Mouse (Mus musculus): ENCODE results near the gene Sds. TPM values are rescaled to one million over a fixed set of nuclear protein-coding genes. Genes with fewer than 3 reads are reported as not detected.

The Sds gene
- polyA plus RNA-seq, 1 experiment from 2014 or later: not detected

DNA sequence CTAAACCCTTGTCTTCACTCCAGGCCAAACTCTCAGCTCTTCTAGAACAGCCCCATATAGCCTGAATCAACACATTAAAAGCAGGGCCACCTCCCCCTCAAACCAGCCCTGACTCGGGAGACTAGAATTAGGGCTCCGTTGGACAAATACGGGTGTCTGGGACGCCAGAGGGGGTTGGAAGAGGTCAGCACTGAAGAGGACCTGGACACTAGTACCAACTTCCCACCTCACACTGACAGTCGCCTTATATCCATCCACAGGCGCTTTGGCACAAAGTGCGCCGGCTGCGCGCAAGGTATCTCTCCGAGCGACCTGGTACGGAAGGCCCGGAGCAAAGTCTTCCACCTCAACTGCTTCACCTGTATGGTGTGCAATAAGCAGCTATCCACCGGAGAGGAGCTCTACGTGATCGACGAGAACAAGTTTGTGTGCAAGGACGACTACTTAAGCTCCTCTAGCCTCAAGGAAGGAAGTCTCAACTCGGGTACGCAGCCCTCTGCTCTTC, 42.0 kb upstream of the Sds start:
- H3K9ac ChIP-seq: no peak overlapping the region
- peaks cover 100% of the 10 kb centered on the region for H3K27me3 ChIP-seq
- H3K4me2 ChIP-seq: no peak overlapping the region
- WGBS: 5% methylated on average over 21 of the region's 21 CpGs
- H3K4me3 ChIP-seq: no peak overlapping the region
- no peak overlapping the region for H3K27ac ChIP-seq
- H3K36me3 ChIP-seq: no peaks in the 10 kb centered on the region
- ATAC-seq (replicated peaks; ENCODE audit: insufficient number of reproducible peaks, insufficient read depth, low FRiP score, low read depth): no peak
- peaks cover 25% of the 10 kb centered on the region for H3K4me1 ChIP-seq (replicated peaks)
- no peaks in the 10 kb centered on the region for H3K9me3 ChIP-seq (replicated peaks)

GRCm38 (mm10) chr5:120435006-120435681, 41.2 kb upstream of the Sds start:
- H3K27ac ChIP-seq: no peak overlapping the region
- H3K4me2 ChIP-seq: peak overlapping the region; percentile 76; the same call in 1 of the 2 replicates
- no peaks in the 10 kb centered on the region for H3K36me3 ChIP-seq
- peaks cover 100% of the 10 kb centered on the region for H3K27me3 ChIP-seq
- peak overlapping the region; percentile 48; the same call in 1 of the 2 replicates for H3K4me3 ChIP-seq
- peaks cover 33% of the 10 kb centered on the region for H3K4me1 ChIP-seq (replicated peaks)
- WGBS: under 1% methylated on average over 44 of the region's 44 CpGs
- H3K9ac ChIP-seq: no peak overlapping the region
- ATAC-seq (replicated peaks; ENCODE audit: insufficient number of reproducible peaks, insufficient read depth, low FRiP score, low read depth): no peak
- no peaks in the 10 kb centered on the region for H3K9me3 ChIP-seq (replicated peaks)

DNA sequence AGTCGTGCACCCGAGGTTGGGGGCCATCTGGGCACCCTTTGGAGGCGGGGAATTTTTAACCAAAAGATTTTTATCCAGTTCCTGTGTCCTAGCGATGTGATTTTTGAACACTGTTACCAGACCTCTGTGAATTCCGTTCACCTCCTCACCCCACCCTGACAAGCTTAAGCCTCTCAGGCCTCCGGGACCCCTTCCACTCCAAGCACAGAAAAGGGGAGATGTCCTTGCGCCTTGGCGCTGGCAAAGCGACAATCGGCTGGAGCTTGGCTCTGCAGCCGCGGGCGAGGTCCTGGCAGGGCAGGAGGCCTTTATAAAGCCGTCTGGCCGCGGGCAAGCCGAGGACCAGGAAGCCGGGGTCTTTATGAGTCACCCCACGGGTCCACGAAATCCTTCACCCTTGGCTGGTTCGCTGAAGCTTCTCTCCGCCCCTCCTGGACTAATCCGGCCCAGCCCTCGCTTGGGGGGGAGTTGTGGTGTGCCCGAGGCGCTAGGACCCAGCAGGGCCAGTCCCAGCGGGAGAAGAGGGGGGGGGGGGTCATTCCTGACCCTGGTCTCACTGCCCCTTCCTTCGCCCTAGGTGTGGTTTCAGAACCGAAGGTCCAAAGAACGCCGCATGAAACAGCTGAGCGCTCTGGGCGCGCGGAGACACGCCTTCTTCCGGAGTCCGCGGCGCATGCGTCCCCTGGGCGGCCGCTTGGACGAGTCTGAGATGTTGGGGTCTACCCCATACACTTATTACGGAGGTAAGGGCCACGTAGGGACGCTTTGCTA, 40.4 kb upstream of the Sds start:
- WGBS: under 1% methylated on average over 47 of the region's 47 CpGs
- H3K4me2 ChIP-seq: peak overlapping the region; percentile 76
- H3K27me3 ChIP-seq: peaks cover 98% of the 10 kb centered on the region
- peak overlapping the region; percentile 48 for H3K4me3 ChIP-seq
- peaks cover 36% of the 10 kb centered on the region for H3K4me1 ChIP-seq (replicated peaks)
- H3K36me3 ChIP-seq: no peaks in the 10 kb centered on the region
- no peak overlapping the region for H3K9ac ChIP-seq
- H3K27ac ChIP-seq: no peak overlapping the region
- no peak for ATAC-seq (replicated peaks; ENCODE audit: insufficient number of reproducible peaks, insufficient read depth, low FRiP score, low read depth)
- no peaks in the 10 kb centered on the region for H3K9me3 ChIP-seq (replicated peaks)

- Histone ChIP-seq H3K36me3 (no peaks in the 10 kb centered on the region), H3K9ac (no peak overlapping the region), H3K4me2 (no peak overlapping the region), H3K27ac (no peak overlapping the region), H3K9me3 (replicated peaks) (no peaks in the 10 kb centered on the region), H3K27me3 (peaks cover 93% of the 10 kb centered on the region), H3K4me1 (replicated peaks) (peaks cover 31% of the 10 kb centered on the region), H3K4me3 (0 out of 2 replicates have a peak overlapping the region, but pooled peaks have one; percentile 2)
- WGBS: under 1% methylated on average over 18 of the region's 18 CpGs
- no peak for ATAC-seq (replicated peaks; ENCODE audit: insufficient number of reproducible peaks, insufficient read depth, low FRiP score, low read depth)
These were observed 39.3 kb upstream of the Sds start for GRCm38 (mm10) chr5:120436885-120437495.

- no peak overlapping the region for H3K27ac ChIP-seq
- H3K36me3 ChIP-seq: no peaks in the 10 kb centered on the region
- H3K4me1 ChIP-seq (replicated peaks): peaks cover 31% of the 10 kb centered on the region
- H3K9me3 ChIP-seq (replicated peaks): no peaks in the 10 kb centered on the region
- no peak for ATAC-seq (replicated peaks; ENCODE audit: insufficient number of reproducible peaks, insufficient read depth, low FRiP score, low read depth)
- no peak overlapping the region for H3K9ac ChIP-seq
- no peak overlapping the region for H3K4me2 ChIP-seq
- WGBS: 2% methylated on average over 17 of the region's 17 CpGs
- peak overlapping the region; percentile 15; the same call in 1 of the 2 replicates for H3K4me3 ChIP-seq
- peaks cover 93% of the 10 kb centered on the region for H3K27me3 ChIP-seq
These were observed 38.8 kb upstream of the Sds start for GRCm38 (mm10) chr5:120437539-120437938.

DNA sequence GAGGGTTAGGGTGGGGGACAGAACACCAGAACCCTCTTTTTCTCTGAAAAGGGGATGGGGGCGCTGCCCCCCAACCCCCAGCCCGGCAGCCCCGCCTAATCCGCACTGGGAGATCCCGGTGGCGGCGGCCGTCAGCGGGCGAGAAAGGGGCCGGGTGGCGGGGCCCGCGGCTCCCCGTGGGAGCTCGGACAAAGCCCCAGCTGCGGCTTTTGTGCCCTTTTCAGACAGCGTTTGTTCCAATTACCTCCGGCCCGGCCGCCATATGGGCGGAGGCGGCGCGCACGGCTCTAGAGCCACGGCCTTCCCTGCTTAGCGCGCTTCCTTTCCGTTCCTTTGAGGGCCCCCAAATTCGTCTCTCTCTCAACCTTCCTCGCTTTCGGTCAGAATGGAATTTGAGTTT, 38.3 kb upstream of the Sds start:
- no peaks in the 10 kb centered on the region for H3K9me3 ChIP-seq (replicated peaks)
- peaks cover 31% of the 10 kb centered on the region for H3K4me1 ChIP-seq (replicated peaks)
- WGBS: under 1% methylated on average over 33 of the region's 33 CpGs
- peak overlapping the region; percentile 36 for H3K4me2 ChIP-seq
- no peak overlapping the region for H3K27ac ChIP-seq
- no peak overlapping the region for H3K9ac ChIP-seq
- no peak for ATAC-seq (replicated peaks; ENCODE audit: insufficient number of reproducible peaks, insufficient read depth, low FRiP score, low read depth)
- peaks cover 93% of the 10 kb centered on the region for H3K27me3 ChIP-seq
- H3K36me3 ChIP-seq: no peaks in the 10 kb centered on the region
- peak overlapping the region; percentile 15 for H3K4me3 ChIP-seq

DNA sequence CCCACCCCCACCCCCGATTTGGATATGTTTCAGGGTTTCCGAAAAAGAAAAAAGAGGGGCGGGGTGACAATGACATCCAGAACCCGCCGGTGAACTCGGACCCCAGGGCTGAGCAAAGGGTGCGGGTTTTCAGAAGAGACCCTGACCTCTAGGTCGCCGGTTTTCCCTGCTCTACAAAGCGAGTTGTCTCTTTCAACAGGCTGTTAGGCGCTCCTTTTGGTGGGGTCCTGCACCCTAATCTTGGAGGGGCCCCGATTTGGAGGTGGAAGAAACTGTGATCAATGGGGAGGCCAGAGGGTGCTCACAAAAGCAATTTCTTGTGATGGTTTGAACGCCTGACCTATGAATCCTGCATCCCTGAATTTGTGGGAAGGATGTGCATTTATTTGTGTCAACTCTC, 37.9 kb upstream of the Sds start:
- H3K9me3 ChIP-seq (replicated peaks): no peaks in the 10 kb centered on the region
- no peaks in the 10 kb centered on the region for H3K36me3 ChIP-seq
- H3K9ac ChIP-seq: no peak overlapping the region
- H3K27ac ChIP-seq: no peak overlapping the region
- no peak overlapping the region for H3K4me2 ChIP-seq
- H3K27me3 ChIP-seq: peaks cover 93% of the 10 kb centered on the region
- ATAC-seq (replicated peaks; ENCODE audit: insufficient number of reproducible peaks, insufficient read depth, low FRiP score, low read depth): no peak
- H3K4me3 ChIP-seq: no peak overlapping the region
- peaks cover 31% of the 10 kb centered on the region for H3K4me1 ChIP-seq (replicated peaks)
- WGBS: under 1% methylated on average over 13 of the region's 13 CpGs

DNA sequence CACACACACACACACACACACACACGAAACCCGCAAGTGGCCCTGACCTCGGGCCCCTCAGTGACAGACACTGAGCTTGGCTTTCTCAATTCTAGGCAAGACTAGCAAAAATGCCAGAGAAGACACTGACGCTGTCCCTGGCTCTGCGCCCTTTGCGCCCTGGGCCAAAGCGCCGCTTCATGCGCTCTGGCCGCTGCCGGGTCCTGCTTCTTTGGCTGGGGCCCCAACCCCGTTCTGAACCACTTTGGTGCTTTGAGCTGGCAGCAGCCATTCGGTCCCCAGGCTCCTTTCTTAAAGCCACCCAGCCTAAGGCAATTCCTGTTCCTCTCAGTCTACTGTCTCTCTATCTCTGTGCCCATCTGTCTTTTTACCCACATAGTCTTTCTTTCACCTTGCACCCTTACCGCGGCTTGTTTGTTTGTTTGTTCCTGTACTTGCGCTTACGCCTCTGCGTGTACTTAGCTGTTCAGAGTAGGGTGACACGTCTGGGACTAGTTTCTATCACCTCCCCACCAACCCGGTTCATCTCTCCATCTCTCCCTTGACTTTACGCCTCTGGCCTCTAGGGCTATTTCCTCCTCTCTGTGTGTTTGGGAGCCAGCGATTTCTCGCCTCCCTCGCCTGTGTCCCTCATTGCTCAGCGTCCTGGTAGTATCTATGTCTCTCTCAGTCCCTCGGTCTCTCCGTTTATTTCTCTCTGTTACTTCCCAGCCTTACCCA, 37.2 kb upstream of the Sds start:
- Histone ChIP-seq H3K36me3 (no peaks in the 10 kb centered on the region), H3K27me3 (peaks cover 93% of the 10 kb centered on the region), H3K27ac (no peak overlapping the region), H3K4me1 (replicated peaks) (peaks cover 31% of the 10 kb centered on the region), H3K9me3 (replicated peaks) (no peaks in the 10 kb centered on the region), H3K4me3 (peak overlapping the region; percentile 47), H3K9ac (no peak overlapping the region), H3K4me2 (peak overlapping the region; percentile 68)
- 2% methylated on average over 27 of the region's 27 CpGs for WGBS
- no peak for ATAC-seq (replicated peaks; ENCODE audit: insufficient number of reproducible peaks, insufficient read depth, low FRiP score, low read depth)

DNA sequence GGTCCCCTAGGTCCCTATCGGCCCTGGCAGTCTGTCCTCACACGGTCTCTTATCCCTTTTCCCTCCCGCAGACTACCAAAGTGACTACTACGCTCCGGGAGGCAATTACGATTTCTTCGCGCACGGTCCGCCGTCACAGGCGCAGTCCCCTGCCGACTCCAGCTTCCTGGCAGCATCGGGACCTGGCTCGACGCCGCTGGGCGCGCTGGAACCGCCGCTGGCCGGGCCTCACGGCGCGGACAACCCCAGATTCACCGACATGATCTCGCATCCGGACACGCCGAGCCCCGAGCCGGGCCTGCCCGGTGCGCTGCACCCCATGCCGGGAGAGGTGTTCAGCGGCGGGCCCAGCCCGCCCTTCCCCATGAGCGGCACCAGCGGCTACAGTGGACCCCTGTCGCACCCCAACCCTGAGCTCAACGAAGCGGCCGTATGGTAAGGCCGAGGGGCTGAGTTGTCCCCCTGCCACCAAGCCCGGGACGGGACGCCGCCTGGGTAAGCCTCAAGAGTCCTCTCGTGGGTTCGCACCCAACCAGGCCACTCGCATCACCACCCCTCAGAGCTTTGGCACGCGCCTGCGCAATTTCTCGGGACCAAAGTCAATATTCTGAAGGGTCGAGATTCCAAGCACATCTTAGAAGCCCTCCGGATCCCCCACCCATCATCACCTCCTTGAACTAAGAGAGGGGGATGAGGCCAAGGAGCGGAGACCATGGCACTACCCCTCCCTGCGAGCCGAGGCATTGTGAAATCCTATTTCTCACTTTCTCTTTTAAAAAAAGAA, 36.2 kb upstream of the Sds start:
- Histone ChIP-seq H3K4me3 (peak overlapping the region; percentile 47), H3K9ac (0 out of 2 replicates have a peak overlapping the region, but pooled peaks have one; percentile 6), H3K4me1 (replicated peaks) (peaks cover 31% of the 10 kb centered on the region), H3K9me3 (replicated peaks) (no peaks in the 10 kb centered on the region), H3K36me3 (no peaks in the 10 kb centered on the region), H3K27ac (no peak overlapping the region), H3K27me3 (peaks cover 89% of the 10 kb centered on the region), H3K4me2 (peak overlapping the region; percentile 68)
- ATAC-seq (replicated peaks; ENCODE audit: insufficient number of reproducible peaks, insufficient read depth, low FRiP score, low read depth): no peak
- WGBS: 1% methylated on average over 61 of the region's 61 CpGs

DNA sequence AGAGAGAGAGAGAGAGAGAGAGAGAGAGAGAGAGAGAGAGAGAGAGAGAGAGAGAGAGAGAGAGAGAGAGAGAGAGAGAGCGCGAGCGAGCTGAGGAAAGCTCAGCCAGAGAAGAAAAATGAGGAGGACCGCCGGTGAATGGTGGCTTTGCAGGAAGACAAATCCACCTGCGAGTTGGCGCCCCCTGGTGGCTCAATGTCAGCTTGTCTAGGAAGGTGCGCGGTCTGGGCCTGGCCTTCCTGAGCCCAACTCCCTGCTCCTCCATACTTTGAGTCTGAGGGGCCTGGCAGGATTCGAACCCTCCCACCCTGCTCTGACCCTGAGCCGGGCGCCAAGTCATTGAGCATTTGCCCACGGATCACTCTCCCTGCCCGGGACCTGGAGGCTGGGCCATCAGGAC, 35.6 kb upstream of the Sds start:
- Histone ChIP-seq H3K27me3 (peaks cover 89% of the 10 kb centered on the region), H3K4me2 (peak overlapping the region; percentile 68), H3K36me3 (no peaks in the 10 kb centered on the region), H3K4me3 (peak overlapping the region; percentile 47), H3K4me1 (replicated peaks) (peaks cover 28% of the 10 kb centered on the region), H3K27ac (no peak overlapping the region), H3K9ac (no peak overlapping the region), H3K9me3 (replicated peaks) (no peaks in the 10 kb centered on the region)
- 0 out of 2 replicates have a peak, but pooled peaks have one; percentile 35 for ATAC-seq (replicated peaks; ENCODE audit: insufficient number of reproducible peaks, insufficient read depth, low FRiP score, low read depth)
- 8% methylated on average over 14 of the region's 14 CpGs for WGBS

All from heart, embryonic 15.5 days (tissue).